Mouse (Mus musculus): Measurements from ENCODE around the gene Stim2.

DNA sequence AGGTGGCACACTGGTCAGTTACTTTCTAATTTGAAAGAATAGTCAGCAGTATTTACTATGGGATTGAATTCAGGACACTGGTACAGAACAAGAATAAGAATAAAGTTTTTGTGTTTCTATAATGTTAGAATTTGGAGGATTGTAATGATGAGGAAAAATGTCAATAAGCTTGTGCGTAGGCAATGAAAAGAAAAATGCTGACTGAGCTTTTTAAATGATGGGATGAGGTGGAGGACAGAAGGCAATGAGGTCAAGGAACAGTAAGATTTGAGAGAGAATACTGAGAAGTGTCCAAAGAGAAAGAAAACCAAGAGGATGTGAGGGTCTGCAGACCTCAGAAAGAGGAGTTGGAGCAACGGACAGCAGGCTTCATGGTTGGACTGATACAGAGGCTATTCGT, 89.6 kb downstream of the Stim2 start:
- TF ChIP-seq POLR2A (IDR thresholded peaks at IDR 0.05; ENCODE audit: control insufficient read depth in 1 of 2, insufficient read depth in 1 of 2, low read depth in 1 of 2, low read length in 2 of 2, poor library complexity in 1 of 2): no peak
- no peak for TF ChIP-seq SIN3A (IDR thresholded peaks at IDR 0.05; ENCODE audit: low read length)
- TF ChIP-seq NELFE (IDR thresholded peaks at IDR 0.05; ENCODE audit: low read depth, low read length): no peak
- TF ChIP-seq CTCF (IDR thresholded peaks at IDR 0.05 in 2 of 3, conservative IDR thresholded peaks at IDR 0.05 in 1 of 3; ENCODE audit: control insufficient read depth in 1 of 3, insufficient read depth in 1 of 3, low read depth in 2 of 3, low read length in 3 of 3, poor library complexity in 1 of 3, severe bottlenecking in 1 of 3): no peak
- TF ChIP-seq CHD2 (IDR thresholded peaks at IDR 0.05; ENCODE audit: low read length): no peak
- no peak for TF ChIP-seq ELF1 (IDR thresholded peaks at IDR 0.05; ENCODE audit: low read depth, low read length)
- TF ChIP-seq GATA1 (IDR thresholded peaks at IDR 0.05; ENCODE audit: low read depth, low read length): no peak
- no peak for TF ChIP-seq NRF1 (IDR thresholded peaks at IDR 0.05; ENCODE audit: insufficient read depth, low read depth, low read length, poor library complexity, severe bottlenecking)
- TF ChIP-seq TCF12 (IDR thresholded peaks at IDR 0.05; ENCODE audit: low read depth, low read length): no peak
- no peak for TF ChIP-seq JUND (IDR thresholded peaks at IDR 0.05; ENCODE audit: low read depth, low read length)
- TF ChIP-seq MAFK (IDR thresholded peaks at IDR 0.05; ENCODE audit: borderline replicate concordance, low read depth, low read length): peak; percentile 62; the same call in 1 of the 2 replicates
- no peak for TF ChIP-seq MYC (IDR thresholded peaks at IDR 0.05; ENCODE audit: low read depth, low read length)
- no peak for TF ChIP-seq MXI1 (IDR thresholded peaks at IDR 0.05; ENCODE audit: low read depth, low read length)
- TF ChIP-seq EP300 (IDR thresholded peaks at IDR 0.05; ENCODE audit: low read depth in 1 of 2, low read length in 2 of 2): no peak

All from MEL (cell line).